Comparison of ENCODE assay signal across 1 mouse cellular context in genomic region chr3:89132285-89133062, GRCm38 (mm10).
A peak's percentile ranks its signal among the peaks of the same experiment; 100 is the strongest.
TF ChIP-seq lines count a peak whose summit lies in the region.

No protein-coding gene starts in this region.

TF ChIP-seq in MEL, 35 proteins besides CTCF, POLR2A, EP300 and RAD21 (continued from another document):
- TF ChIP-seq MXI1 (IDR thresholded peaks at IDR 0.05; ENCODE audit: low read depth, low read length) (peak; percentile 74), KAT2A (conservative IDR thresholded peaks at IDR 0.05; ENCODE audit: low read depth, low read length) (0 out of 2 replicates have a peak, but pooled peaks have one; percentile 18), GATA1 (IDR thresholded peaks at IDR 0.05; ENCODE audit: low read depth, low read length) (peak; percentile 90), MAZ (IDR thresholded peaks at IDR 0.05; ENCODE audit: low read depth, low read length) (peak; percentile 99), TCF12 (IDR thresholded peaks at IDR 0.05; ENCODE audit: low read depth, low read length) (peak; percentile 99), MAFK (IDR thresholded peaks at IDR 0.05; ENCODE audit: borderline replicate concordance, low read depth, low read length) (0 out of 2 replicates have a peak, but pooled peaks have one; percentile 21), NELFE (IDR thresholded peaks at IDR 0.05; ENCODE audit: low read depth, low read length) (peak; percentile 68), POLR2AphosphoS5 (IDR thresholded peaks at IDR 0.05; ENCODE audit: borderline replicate concordance, low read depth, low read length) (no peak; the same call in 1 of the 2 replicates), MYB (IDR thresholded peaks at IDR 0.05; ENCODE audit: low read depth, low read length) (peak; percentile 82), GABPA (IDR thresholded peaks at IDR 0.05; ENCODE audit: low read depth, low read length) (no peak), SIN3A (IDR thresholded peaks at IDR 0.05; ENCODE audit: low read length) (peak; percentile 95), POLR2AphosphoS2 (IDR thresholded peaks at IDR 0.05; ENCODE audit: low read length) (peak; percentile 52; the same call in 1 of the 2 replicates), HCFC1 (IDR thresholded peaks at IDR 0.05; ENCODE audit: low read depth, low read length) (peak; percentile 65)
TF ChIP-seq in MEL: peak in this region for 26.
